Mouse (Mus musculus) liver, embryonic 14.5 days (tissue): ENCODE results near the gene Atp6v1fnb. TPM values are rescaled to one million over a fixed set of nuclear protein-coding genes. Genes with fewer than 3 reads are reported as not detected.

Experiments
- ATAC-seq: fragments of 200-750 bp; cut with Nextera tagmentation; 2 replicates; pipeline ENCODE4 v1.8.0; 2017; ENCODE audit warnings: moderate number of reproducible peaks, mild to moderate bottlenecking, moderate library complexity; ENCODE audit not compliant: insufficient read depth
- DNase-seq, 3 experiments: peaks; one replicate each; pipeline ENCODE4 v3.0.0-alpha.2; 2012 to 2013; ENCODE audit warnings: low read depth in 3 of 3, low spot score in 3 of 3
- H3K27ac ChIP-seq: fragments of 300-500 bp; sonication (generic); 2 replicates; pipeline ENCODE4 v1.5.1; 2014; ENCODE audit warnings: moderate library complexity, mild to moderate bottlenecking, control low read depth, inconsistent platforms
- H3K27me3 ChIP-seq: fragments of 300-500 bp; sonication (generic); 2 replicates; pipeline ENCODE4 v1.6.1; 2014; ENCODE audit warnings: mild to moderate bottlenecking, low read length, moderate library complexity; ENCODE audit not compliant: control insufficient read depth, insufficient read depth
- H3K36me3 ChIP-seq: fragments of 300-500 bp; sonication (generic); replicated peaks from 2 replicates; pipeline ENCODE4 v1.6.1; 2014; ENCODE audit warnings: low read depth; ENCODE audit not compliant: control insufficient read depth, insufficient read depth
- H3K4me1 ChIP-seq, 2 experiments: fragments of 200-500 bp in 1 of 2; fragments of 300-500 bp in 1 of 2; sonication (generic) in 1 of 2; replicated peaks; 2 replicates each; pipeline ENCODE4 v1.6.1; 2012 to 2014; ENCODE audit warnings: antibody characterized with exemption in 1 of 2, inconsistent platforms in 1 of 2, low read length in 1 of 2; ENCODE audit not compliant: control insufficient read depth in 2 of 2, insufficient read depth in 2 of 2
- H3K4me2 ChIP-seq: fragments of 300-500 bp; sonication (generic); 2 replicates; pipeline ENCODE4 v1.6.1; 2014; ENCODE audit warnings: low read depth, mild to moderate bottlenecking, control low read depth, moderate library complexity
- H3K4me3 ChIP-seq, 2 experiments: fragments of 200-500 bp in 1 of 2; fragments of 300-500 bp in 1 of 2; sonication (generic) in 1 of 2; 2 replicates each; pipeline ENCODE4 v1.5.1; 2012 to 2014; ENCODE audit warnings: low read depth in 2 of 2, low read length in 2 of 2, mild to moderate bottlenecking in 2 of 2, control low read depth in 1 of 2, inconsistent platforms in 1 of 2, moderate library complexity in 1 of 2; ENCODE audit not compliant: insufficient read depth in 1 of 2
- H3K9ac ChIP-seq: fragments of 300-500 bp; sonication (generic); replicated peaks from 2 replicates; pipeline ENCODE4 v1.6.1; 2014; ENCODE audit warnings: mild to moderate bottlenecking, control low read depth, moderate library complexity
- H3K9me3 ChIP-seq: fragments of 300-500 bp; sonication (generic); 2 replicates; pipeline ENCODE4 v1.6.1; 2016; ENCODE audit warnings: low read length, mixed read lengths; ENCODE audit not compliant: control insufficient read depth
- CTCF ChIP-seq: IDR thresholded peaks from 2 replicates; pipeline ENCODE4 v1.5.1; 2016; ENCODE audit warnings: antibody characterized with exemption, low read depth, control low read depth
- EP300 ChIP-seq: IDR thresholded peaks from 2 replicates; pipeline ENCODE4 v1.6.1; 2016; ENCODE audit warnings: antibody characterized with exemption, low read depth
- WGBS: fragments of 180-500 bp; shearing (Covaris S2); extraction: QIAGEN DNeasy Blood & Tissue Kit; methylation state at CpG from one replicate; pipeline ENCODE4 v1.1.7; 2014; ENCODE audit not compliant: insufficient replicate concordance; 5-methylcytosine and 5-hydroxymethylcytosine counted together
- polyA plus RNA-seq, 2 experiments: library from polyadenylated mRNA; depleted of rRNA in 1 of 2; stranded (reverse) in 1 of 2; unstranded in 1 of 2; fragments of >200 nt; fragmentation: Nextera tagmentation in 1 of 2; extraction: Ambion mirVana in 1 of 2; gene quantifications; 2 replicates each; pipeline versions ENCODE4 v1.2.1 to v1.2.3; 2012 to 2014

The Atp6v1fnb gene
- polyA plus RNA-seq, 2 experiments: not detected

DNA sequence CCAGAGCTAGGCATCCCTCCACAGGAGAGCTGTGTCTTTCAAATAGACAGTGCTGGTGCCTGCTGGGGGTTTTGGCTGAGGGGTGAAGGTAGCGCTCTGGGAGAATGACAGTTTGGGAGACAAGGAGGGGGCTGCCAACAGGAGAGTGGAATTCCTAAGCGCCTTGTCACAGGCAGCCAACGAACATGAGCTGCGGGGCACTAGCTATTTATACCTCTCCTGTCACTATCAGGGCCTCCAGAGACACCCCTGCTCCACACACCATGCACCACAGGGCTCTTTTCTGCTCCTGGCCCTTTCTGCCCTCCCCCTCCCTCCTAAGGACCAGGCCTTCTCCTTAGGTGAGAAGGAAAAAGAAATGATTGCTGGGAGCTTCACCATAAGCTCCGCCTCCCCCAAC is 39.8 kb upstream of the Atp6v1fnb start:
- Histone ChIP-seq H3K9ac (no peak overlapping the region), H3K4me3 (no peak overlapping the region), H3K27me3 (peaks cover 43% of the 10 kb centered on the region), H3K36me3 (no peaks in the 10 kb centered on the region), H3K4me2 (no peak overlapping the region), H3K27ac (no peak overlapping the region), H3K9me3 (no peaks in the 10 kb centered on the region), H3K4me1 (no peaks in the 10 kb centered on the region)
- no peak for TF ChIP-seq EP300
- no peak for TF ChIP-seq CTCF
- no peak for DNase-seq
- ATAC-seq: no peak
- 35% methylated on average over 5 of the region's 5 CpGs for WGBS

DNA sequence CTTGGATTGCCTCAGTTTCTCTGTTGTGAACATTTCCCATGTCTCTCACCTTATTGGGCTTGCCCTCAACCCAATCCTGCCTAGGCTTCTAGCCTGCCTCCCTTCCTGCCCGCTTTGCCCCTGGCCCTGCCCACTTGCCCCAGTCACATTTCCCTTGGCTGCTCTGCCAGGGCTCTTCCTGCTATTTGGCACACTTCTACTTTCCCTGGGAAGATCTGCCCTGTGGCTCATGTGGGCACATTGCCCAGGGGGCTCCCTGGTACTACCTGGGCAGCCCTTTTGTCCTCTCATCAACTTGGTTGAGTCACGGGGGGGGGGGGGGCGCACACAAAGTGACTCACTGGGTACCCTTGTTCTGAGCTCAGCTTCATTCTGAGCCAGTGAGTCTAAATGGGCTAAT is 39.1 kb upstream of the Atp6v1fnb start:
- Histone ChIP-seq H3K27ac (no peak overlapping the region), H3K36me3 (no peaks in the 10 kb centered on the region), H3K4me2 (no peak overlapping the region), H3K4me3 (no peak overlapping the region), H3K27me3 (peaks cover 43% of the 10 kb centered on the region), H3K9ac (no peak overlapping the region), H3K9me3 (no peaks in the 10 kb centered on the region), H3K4me1 (no peaks in the 10 kb centered on the region)
- ATAC-seq: no peak
- DNase-seq: no peak
- 30% methylated on average over 3 of the region's 3 CpGs for WGBS
- no peak for TF ChIP-seq EP300
- TF ChIP-seq CTCF: no peak

DNA sequence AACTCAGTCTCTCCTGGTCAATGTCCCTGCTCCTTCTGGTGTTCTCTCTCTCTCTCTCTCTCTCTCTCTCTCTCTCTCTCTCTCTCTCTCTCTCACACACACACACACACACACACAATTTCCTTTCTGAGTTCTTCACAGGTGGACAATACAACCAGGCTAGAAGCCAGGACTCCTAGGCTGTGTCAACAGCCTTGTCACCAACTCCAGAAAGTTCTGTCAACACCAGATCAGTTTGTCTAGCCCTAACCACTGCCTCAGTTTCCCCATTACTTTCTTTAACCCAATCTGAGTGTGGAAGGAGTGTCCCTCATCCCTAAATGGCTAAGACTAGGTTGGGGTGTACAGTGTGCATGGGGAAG is 38.6 kb upstream of the Atp6v1fnb start:
- peak overlapping the region; percentile 49; the same call in 1 of the 2 replicates for H3K4me2 ChIP-seq
- no peak for TF ChIP-seq CTCF
- H3K27me3 ChIP-seq: peaks cover 43% of the 10 kb centered on the region
- H3K9ac ChIP-seq: no peak overlapping the region
- H3K4me3 ChIP-seq: peak overlapping the region in 1 of 2 experiments; percentile 35; a peak in 2 of 4 replicates
- DNase-seq: no peak
- no peaks in the 10 kb centered on the region for H3K9me3 ChIP-seq
- H3K4me1 ChIP-seq: no peaks in the 10 kb centered on the region
- no peak overlapping the region for H3K27ac ChIP-seq
- no peaks in the 10 kb centered on the region for H3K36me3 ChIP-seq
- ATAC-seq: no peak

DNA sequence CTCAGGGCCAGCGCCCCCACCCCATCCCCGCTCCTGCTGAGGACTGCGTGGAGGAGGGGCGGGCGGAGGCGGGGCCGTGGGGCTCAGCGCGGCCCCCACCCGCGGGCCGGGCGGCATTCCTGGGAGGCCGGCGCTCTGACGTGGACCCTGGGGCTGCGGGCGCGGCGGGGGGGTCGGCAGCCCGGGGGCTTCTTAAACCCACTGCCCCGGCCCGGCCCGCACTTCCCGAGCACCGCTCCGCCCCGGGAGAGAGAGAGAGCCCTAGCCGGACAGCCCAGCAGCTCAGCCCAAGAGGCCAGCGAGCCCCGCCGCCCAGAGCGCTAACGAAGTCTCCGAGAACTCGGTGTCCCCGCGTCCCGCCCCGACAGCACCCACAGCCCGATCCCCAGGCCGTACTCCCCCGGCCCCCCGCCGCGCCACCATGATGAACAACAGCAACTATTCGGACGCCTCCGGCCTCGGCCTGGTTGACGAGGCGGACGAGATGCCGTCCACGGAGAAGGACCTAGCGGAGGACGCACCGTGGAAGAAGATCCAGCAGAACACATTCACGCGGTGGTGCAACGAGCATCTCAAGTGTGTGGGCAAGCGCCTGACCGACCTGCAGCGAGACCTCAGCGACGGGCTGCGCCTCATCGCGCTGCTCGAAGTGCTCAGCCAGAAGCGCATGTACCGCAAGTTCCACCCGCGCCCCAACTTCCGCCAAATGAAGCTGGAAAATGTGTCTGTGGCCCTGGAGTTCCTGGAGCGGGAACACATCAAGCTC is 38.0 kb upstream of the Atp6v1fnb start, which contains the start of gene Flnc:
TSS of gene Flnc (plus strand) at position 219 of the 766 bp plus-strand sequence.
- H3K4me2 ChIP-seq: peak within 1 kb of the TSS; percentile 49
- no peak for ATAC-seq
- WGBS: 1% methylated on average over 69 of the region's 77 CpGs
- no peak for DNase-seq
- no peaks in the 10 kb centered on the region for H3K9me3 ChIP-seq
- peak within 1 kb of the TSS; percentile 16 to 35; a peak in 3 of 4 replicates for H3K4me3 ChIP-seq
- H3K36me3 ChIP-seq: no peaks in the 10 kb centered on the region
- H3K27ac ChIP-seq: no peak within 1 kb of the TSS
- H3K27me3 ChIP-seq: peaks cover 43% of the 10 kb centered on the region
- no peak for TF ChIP-seq EP300
- TF ChIP-seq CTCF: no peak
- no peaks in the 10 kb centered on the region for H3K4me1 ChIP-seq
- no peak within 1 kb of the TSS for H3K9ac ChIP-seq

DNA sequence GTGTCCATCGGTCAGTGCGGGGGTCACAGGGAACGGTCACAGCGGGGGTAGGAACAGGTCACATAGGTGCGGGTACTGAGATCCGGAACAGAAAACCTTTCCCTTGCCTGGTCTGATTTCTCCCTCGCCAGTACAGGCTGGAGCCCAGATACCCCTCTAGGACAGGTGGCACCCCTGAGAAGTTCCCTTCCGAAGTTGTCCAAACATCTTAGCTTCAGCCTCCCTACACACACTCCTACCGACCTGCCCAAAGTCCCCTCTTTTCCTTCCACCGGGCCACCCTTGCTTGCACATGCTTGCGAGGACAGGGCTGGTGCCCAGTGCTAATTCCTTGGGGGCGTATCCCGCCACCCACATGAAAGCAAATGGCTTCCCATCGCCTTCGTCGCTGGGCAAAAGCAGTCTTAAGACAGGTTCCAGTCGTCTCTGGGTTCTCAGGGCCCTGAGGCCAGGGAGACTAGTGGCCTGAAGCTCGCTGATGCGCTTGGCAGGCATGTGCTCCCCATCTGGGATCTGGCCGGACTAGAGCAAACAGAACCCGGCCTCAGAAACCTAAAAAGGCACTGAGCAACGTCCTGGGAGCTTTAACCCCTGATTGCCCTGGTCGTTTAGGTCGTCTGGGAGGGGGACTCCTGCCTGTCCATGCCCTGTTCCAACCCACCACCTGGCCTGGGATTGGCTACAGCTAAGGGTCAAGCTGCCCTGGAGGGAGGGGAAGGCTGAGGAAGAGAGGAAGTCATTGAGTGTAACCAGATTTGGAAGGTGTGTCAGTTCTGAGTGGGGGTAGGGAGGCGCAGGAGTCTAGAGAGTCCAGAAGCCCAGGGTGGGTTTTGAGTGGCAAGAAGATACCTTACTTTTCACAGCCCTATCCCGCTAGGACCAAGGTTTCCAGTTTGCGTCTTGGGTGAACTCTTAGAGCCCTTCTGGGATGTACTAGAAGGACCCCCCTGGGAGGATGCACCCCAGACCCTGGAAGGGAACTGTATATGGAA is 37.1 kb upstream of the Atp6v1fnb start:
- 5% methylated on average over 27 of the region's 27 CpGs for WGBS
- Histone ChIP-seq H3K4me1 (no peaks in the 10 kb centered on the region), H3K27ac (no peak overlapping the region), H3K36me3 (no peaks in the 10 kb centered on the region), H3K4me2 (no peak overlapping the region; the same call in 1 of the 2 replicates), H3K27me3 (peaks cover 43% of the 10 kb centered on the region), H3K9ac (no peak overlapping the region), H3K4me3 (peak overlapping the region; percentile 16 to 35; a peak in 2 of 4 replicates), H3K9me3 (no peaks in the 10 kb centered on the region)
- no peak for ATAC-seq
- DNase-seq: no peak
- no peak for TF ChIP-seq CTCF
